Mouse (Mus musculus) embryonic fibroblast, embryonic 13.5 days (primary cell): ENCODE results near the gene Fam178b.

Source experiments
- CTCF ChIP-seq: IDR thresholded peaks from 2 replicates; pipeline ENCODE4 v1.5.1; 2011; ENCODE audit warnings: mild to moderate bottlenecking, control low read depth, low read length, moderate library complexity, borderline replicate concordance; ENCODE audit not compliant: insufficient read depth
- POLR2A ChIP-seq: IDR thresholded peaks from 2 replicates; pipeline ENCODE4 v1.6.1; 2011; ENCODE audit warnings: low read depth, mild to moderate bottlenecking, control low read depth, low read length, moderate library complexity

- no peak for TF ChIP-seq CTCF
- TF ChIP-seq POLR2A, result peak; percentile 36; the same call in 1 of the 2 replicates
Measured at GRCm38 (mm10) chr1:36555798-36556395, 127.1 kb downstream of the Fam178b start.
